Mouse (Mus musculus) liver, embryonic 13.5 days (tissue): ENCODE data around the gene Aldh9a1. TPM values are rescaled to one million over a fixed set of nuclear protein-coding genes. Genes with fewer than 3 reads are reported as not detected.
"Not testable (repeated sequence)": the region's sequence is repeated elsewhere in the genome, so short reads cannot be mapped to it uniquely, and the experiment has no call there.

Experiments used
- ATAC-seq: fragments of 200-750 bp; cut with Nextera tagmentation; 2 replicates; pipeline ENCODE4 v1.8.0; 2017; ENCODE audit warnings: low read depth, mild to moderate bottlenecking, moderate number of reproducible peaks, moderate library complexity
- DNase-seq: peaks from one replicate; pipeline ENCODE4 v3.0.0; 2022
- H3K27ac ChIP-seq: fragments of 300-500 bp; sonication (generic); 2 replicates; pipeline ENCODE4 v1.5.1; 2015; ENCODE audit warnings: moderate library complexity, mild to moderate bottlenecking, inconsistent platforms
- H3K27me3 ChIP-seq: fragments of 300-500 bp; sonication (generic); 2 replicates; pipeline ENCODE4 v1.6.1; 2015; ENCODE audit warnings: mild to moderate bottlenecking, inconsistent platforms
- H3K36me3 ChIP-seq: fragments of 300-500 bp; sonication (generic); 2 replicates; pipeline ENCODE4 v1.6.1; 2015; ENCODE audit warnings: mild to moderate bottlenecking, inconsistent platforms
- H3K4me1 ChIP-seq: fragments of 300-500 bp; sonication (generic); replicated peaks from 2 replicates; pipeline ENCODE4 v1.6.1; 2015; ENCODE audit warnings: inconsistent platforms
- H3K4me2 ChIP-seq: fragments of 300-500 bp; sonication (generic); 2 replicates; pipeline ENCODE4 v1.6.1; 2015; ENCODE audit warnings: inconsistent platforms, mild to moderate bottlenecking, moderate library complexity
- H3K4me3 ChIP-seq: fragments of 300-500 bp; sonication (generic); replicated peaks from 2 replicates; pipeline ENCODE4 v1.5.1; 2015; ENCODE audit warnings: mild to moderate bottlenecking, inconsistent platforms
- H3K9ac ChIP-seq: fragments of 300-500 bp; sonication (generic); 2 replicates; pipeline ENCODE4 v1.6.1; 2015; ENCODE audit warnings: mild to moderate bottlenecking, inconsistent platforms
- H3K9me3 ChIP-seq: fragments of 300-500 bp; sonication (generic); replicated peaks from 2 replicates; pipeline ENCODE4 v1.6.1; 2016; ENCODE audit warnings: inconsistent platforms
- WGBS: fragments of 180-500 bp; shearing (Covaris S2); methylation state at CpG from one replicate; pipeline ENCODE4 v1.1.7; 2015; ENCODE audit not compliant: insufficient replicate concordance; 5-methylcytosine and 5-hydroxymethylcytosine counted together
- polyA plus RNA-seq: library from polyadenylated mRNA; unstranded; fragments of >200 nt; fragmentation: Nextera tagmentation; extraction: Ambion mirVana; gene quantifications from 2 replicates; pipeline ENCODE4 v1.2.1, GENCODE M21; 2015

Gene Aldh9a1
- polyA plus RNA-seq, 1 experiment from 2014 or later = 85.4 TPM

- Histone ChIP-seq H3K9ac (no peak overlapping the region), H3K4me3 (no peak overlapping the region), H3K36me3 (peaks cover 69% of the 10 kb centered on the region), H3K4me1 (no peaks in the 10 kb centered on the region), H3K27me3 (no peaks in the 10 kb centered on the region), H3K4me2 (no peak overlapping the region), H3K27ac (no peak overlapping the region), H3K9me3 (no peaks in the 10 kb centered on the region)
- ATAC-seq (no peak), DNase-seq (no peak)
- 68% methylated on average over 8 of the region's 8 CpGs for WGBS
Observed at GRCm38 (mm10) chr1:167331106-167331505, 18.7 kb upstream of the Aldh9a1 start.

- Histone ChIP-seq H3K9me3 (no peaks in the 10 kb centered on the region), H3K4me3 (no peak overlapping the region), H3K4me1 (peaks cover 26% of the 10 kb centered on the region), H3K9ac (no peak overlapping the region), H3K4me2 (no peak overlapping the region), H3K27ac (no peak overlapping the region), H3K27me3 (no peaks in the 10 kb centered on the region), H3K36me3 (peaks cover 26% of the 10 kb centered on the region)
- 61% methylated on average over 3 of the region's 3 CpGs for WGBS
- no peak for ATAC-seq
- no peak for DNase-seq
Observed at GRCm38 (mm10) chr1:167336398-167336797, 13.4 kb upstream of the Aldh9a1 start.

- H3K27ac ChIP-seq = no peak overlapping the region
- no peaks in the 10 kb centered on the region for H3K27me3 ChIP-seq
- WGBS = 16% methylated on average over 12 of the region's 12 CpGs
- peaks cover 30% of the 10 kb centered on the region for H3K4me1 ChIP-seq
- H3K36me3 ChIP-seq = peaks cover 17% of the 10 kb centered on the region
- ATAC-seq = no peak
- no peaks in the 10 kb centered on the region for H3K9me3 ChIP-seq
- no peak overlapping the region for H3K9ac ChIP-seq
- no peak overlapping the region for H3K4me3 ChIP-seq
- no peak overlapping the region for H3K4me2 ChIP-seq
- DNase-seq = peak; percentile 69
Observed at GRCm38 (mm10) chr1:167337463-167338095, 12.2 kb upstream of the Aldh9a1 start.

- Histone ChIP-seq H3K9me3 (no peaks in the 10 kb centered on the region), H3K27me3 (no peaks in the 10 kb centered on the region), H3K27ac (no peak overlapping the region), H3K4me2 (peak overlapping the region; percentile 94; the same call in 1 of the 2 replicates), H3K4me3 (no peak overlapping the region), H3K36me3 (peaks cover 5% of the 10 kb centered on the region; the same call in 1 of the 2 replicates), H3K9ac (no peak overlapping the region; the same call in 1 of the 2 replicates), H3K4me1 (peaks cover 30% of the 10 kb centered on the region)
- ATAC-seq = no peak
- DNase-seq = no peak
- 62% methylated on average over 9 of the region's 9 CpGs for WGBS
Observed at GRCm38 (mm10) chr1:167339177-167339781, 10.5 kb upstream of the Aldh9a1 start.

GRCm38 (mm10) chr1:167340111-167340787, 9.5 kb upstream of the Aldh9a1 start:
- DNase-seq (no peak), ATAC-seq (peak; percentile 79)
- Histone ChIP-seq H3K9me3 (no peaks in the 10 kb centered on the region), H3K9ac (peak overlapping the region; percentile 78), H3K4me2 (peak overlapping the region; percentile 94), H3K4me3 (peak overlapping the region; percentile 66), H3K36me3 (no peaks in the 10 kb centered on the region), H3K4me1 (peaks cover 30% of the 10 kb centered on the region), H3K27me3 (no peaks in the 10 kb centered on the region), H3K27ac (peak overlapping the region; percentile 34)
- WGBS = 2% methylated on average over 47 of the region's 47 CpGs

- Histone ChIP-seq H3K9me3 (no peaks in the 10 kb centered on the region), H3K27ac (peak overlapping the region; percentile 50), H3K4me2 (peak overlapping the region; percentile 94), H3K4me3 (peak overlapping the region; percentile 66; the same call in 1 of the 2 replicates), H3K27me3 (no peaks in the 10 kb centered on the region), H3K9ac (no peak overlapping the region), H3K4me1 (peaks cover 30% of the 10 kb centered on the region), H3K36me3 (no peaks in the 10 kb centered on the region)
- DNase-seq = no peak
- 73% methylated on average over 3 of the region's 3 CpGs for WGBS
- ATAC-seq = peak; percentile 53
Observed at GRCm38 (mm10) chr1:167340910-167341528, 8.8 kb upstream of the Aldh9a1 start.

- no peak overlapping the region for H3K4me3 ChIP-seq
- ATAC-seq (no peak), DNase-seq (no peak)
- H3K4me1 ChIP-seq = peaks cover 30% of the 10 kb centered on the region
- H3K9ac ChIP-seq = no peak overlapping the region
- H3K27me3 ChIP-seq = no peaks in the 10 kb centered on the region
- H3K27ac ChIP-seq = no peak overlapping the region
- 89% methylated on average over 10 of the region's 10 CpGs for WGBS
- no peaks in the 10 kb centered on the region for H3K9me3 ChIP-seq
- H3K36me3 ChIP-seq = no peaks in the 10 kb centered on the region
- H3K4me2 ChIP-seq = no peak overlapping the region
Observed at GRCm38 (mm10) chr1:167342831-167343230, 7.0 kb upstream of the Aldh9a1 start.

- not testable (repeated sequence) for H3K36me3 ChIP-seq, H3K27ac ChIP-seq, DNase-seq, H3K9ac ChIP-seq, H3K9me3 ChIP-seq, H3K4me3 ChIP-seq, H3K4me2 ChIP-seq, H3K27me3 ChIP-seq, ATAC-seq
- H3K4me1 ChIP-seq = peaks cover 29% of the 10 kb centered on the region
- WGBS = 76% methylated on average over 10 of the region's 10 CpGs
Observed at GRCm38 (mm10) chr1:167345994-167346520, 3.7 kb upstream of the Aldh9a1 start.

- not testable (repeated sequence) for H3K27me3 ChIP-seq, H3K4me3 ChIP-seq, H3K9me3 ChIP-seq, ATAC-seq
- H3K9ac ChIP-seq = peak overlapping the region; percentile 92
- peaks cover 40% of the 10 kb centered on the region for H3K4me1 ChIP-seq
- 13% methylated on average over 3 of the region's 3 CpGs for WGBS
- H3K4me2 ChIP-seq = peak overlapping the region; percentile 97
- DNase-seq = peak; percentile 18
- peak overlapping the region; percentile 94 for H3K27ac ChIP-seq
- H3K36me3 ChIP-seq = peaks cover 22% of the 10 kb centered on the region
Observed at GRCm38 (mm10) chr1:167349206-167349605, 585 bp upstream of the Aldh9a1 start.

- peak overlapping the region; percentile 92 for H3K9ac ChIP-seq
- H3K4me2 ChIP-seq = peak overlapping the region; percentile 97
- H3K9me3 ChIP-seq = no peaks in the 10 kb centered on the region
- H3K4me3 ChIP-seq = peak overlapping the region; percentile 84
- peaks cover 38% of the 10 kb centered on the region for H3K36me3 ChIP-seq
- no peaks in the 10 kb centered on the region for H3K27me3 ChIP-seq
- peaks cover 46% of the 10 kb centered on the region for H3K4me1 ChIP-seq
- peak overlapping the region; percentile 94 for H3K27ac ChIP-seq
- no peak for DNase-seq
- ATAC-seq = no peak
- 21% methylated on average over 13 of the region's 13 CpGs for WGBS
Observed at GRCm38 (mm10) chr1:167350597-167351415, 1.0 kb downstream of the Aldh9a1 start.
